Mouse (Mus musculus) heart, adult 2 months (tissue): ENCODE measurements around the gene Ece2. TPM values are rescaled to one million over a fixed set of nuclear protein-coding genes. Genes with fewer than 3 reads are reported as not detected.
A peak's percentile ranks its signal among the peaks of the same experiment; 100 is the strongest.

Experiments used
- DNase-seq, 2 experiments: peaks; one replicate each; pipeline ENCODE4 v3.0.0; 2021
- H3K27ac ChIP-seq: fragments of 200-600 bp; 2 replicates; pipeline ENCODE4 v1.8.1; 2022
- H3K27me3 ChIP-seq: fragments of 200-500 bp; 2 replicates; pipeline ENCODE4 v1.6.1; 2012; ENCODE audit warnings: mild to moderate bottlenecking, low read length, inconsistent platforms, mixed read lengths; ENCODE audit not compliant: control insufficient read depth, insufficient read depth
- H3K36me3 ChIP-seq: fragments of 200-500 bp; 2 replicates; pipeline ENCODE4 v1.6.1; 2012; ENCODE audit warnings: low read length, inconsistent platforms; ENCODE audit not compliant: control insufficient read depth, insufficient read depth
- H3K4me1 ChIP-seq: fragments of 200-500 bp; 2 replicates; pipeline ENCODE4 v1.6.1; 2011; ENCODE audit warnings: low read length; ENCODE audit not compliant: control insufficient read depth, insufficient read depth
- H3K4me3 ChIP-seq: fragments of 200-600 bp; 2 replicates; pipeline ENCODE4 v1.8.1; 2022
- H3K79me2 ChIP-seq: fragments of 200-500 bp; replicated peaks from 2 replicates; pipeline ENCODE4 v1.6.1; 2012; ENCODE audit warnings: mild to moderate bottlenecking, inconsistent platforms, low read length, moderate library complexity, mixed read lengths; ENCODE audit not compliant: control insufficient read depth, insufficient read depth
- H3K9ac ChIP-seq: fragments of 200-500 bp; 2 replicates; pipeline ENCODE4 v1.6.1; 2012; ENCODE audit warnings: low read depth, mild to moderate bottlenecking, control low read depth, inconsistent platforms, low read length, mixed read lengths
- CTCF ChIP-seq: fragments of 200-600 bp; IDR thresholded peaks from 2 replicates; pipeline ENCODE4 v1.8.1; 2022; ENCODE audit warnings: antibody characterized with exemption, mild to moderate bottlenecking, moderate library complexity
- EP300 ChIP-seq: fragments of 200-500 bp; IDR thresholded peaks from 2 replicates; pipeline ENCODE4 v1.6.1; 2011; ENCODE audit warnings: low read depth, low read length, control low read depth; ENCODE audit not compliant: insufficient read depth
- POLR2A ChIP-seq: fragments of 200-500 bp; IDR thresholded peaks from 2 replicates; pipeline ENCODE4 v1.6.1; 2011; ENCODE audit warnings: mild to moderate bottlenecking, low read depth, low read length, control low read depth; ENCODE audit not compliant: insufficient read depth
- WGBS: fragments of 180-500 bp; shearing (Covaris S2); methylation state at CpG from one replicate; pipeline ENCODE4 v1.1.7; 2018; 5-methylcytosine and 5-hydroxymethylcytosine counted together
- intact Hi-C: fragments of 180-260 bp; cut with DNase I; formaldehyde crosslinking; loops from one replicate; pipeline ENCODE4 v1.15.1; 2025
- polyA plus RNA-seq: library from polyadenylated mRNA; depleted of rRNA; stranded (reverse); fragments of >200 nt; gene quantifications from 2 replicates; pipeline ENCODE4 v1.2.3, GENCODE M21; 2012
- total RNA-seq, 2 experiments: library from RNA; stranded (reverse); gene quantifications; 2 replicates each; pipeline ENCODE4 v1.2.3; 2021

Ece2 gene
- total and polyA plus RNA-seq, 3 experiments = 0.42 to 0.68 (median 0.66) TPM

GRCm38 (mm10) chr16:20611357-20612227 lies 18.0 kb upstream of the Ece2 start, which contains the start of the genes Eef1akmt4, Gm49333 and Alg3:
Gene Eef1akmt4 (plus strand): TSS chr16:20611593.
Gene Gm49333 (plus strand): TSS chr16:20611610.
Gene Alg3 (minus strand): TSS chr16:20611735.
- 2% methylated on average over 41 of the region's 41 CpGs for WGBS

GRCm38 (mm10) chr16:20619541-20620398 lies 9.9 kb upstream of the Ece2 start:
- DNase-seq = peak; percentile 40 to 60
- TF ChIP-seq CTCF (no peak), POLR2A (no peak), EP300 (no peak)
- H3K4me3 ChIP-seq = peak overlapping the region; percentile 32
- H3K27ac ChIP-seq = no peak overlapping the region
- WGBS = 4% methylated on average over 81 of the region's 83 CpGs
- no peak overlapping the region for H3K9ac ChIP-seq
- intact Hi-C loops = loop anchor here (1.0 kb wide), 1 partner anchor 8 kb away; the partner anchor contains the start of genes Alg3, Eef1akmt4 and Gm49333
- no peaks in the 10 kb centered on the region for H3K79me2 ChIP-seq
- H3K27me3 ChIP-seq = no peaks in the 10 kb centered on the region
- no peaks in the 10 kb centered on the region for H3K36me3 ChIP-seq
- H3K4me1 ChIP-seq = peaks cover 1% of the 10 kb centered on the region; the same call in 1 of the 2 replicates

More at GRCm38 (mm10) chr16:20611357-20612227, 18.0 kb upstream of the Ece2 start, which contains the start of the genes Eef1akmt4, Gm49333 and Alg3:
- peak within 1 kb of the TSS; percentile 61 for H3K4me3 ChIP-seq
- peaks cover 1% of the 10 kb centered on the region for H3K4me1 ChIP-seq
- peak within 1 kb of the TSS; percentile 74 for H3K27ac ChIP-seq
- no peaks in the 10 kb centered on the region for H3K27me3 ChIP-seq
- peak within 1 kb of the TSS; percentile 92 for H3K9ac ChIP-seq
- H3K36me3 ChIP-seq = no peaks in the 10 kb centered on the region
- intact Hi-C loops = loop anchor here (1.0 to 5.0 kb wide), 4 partner anchors 9 to 113 kb away; partner anchors contain the start of genes Abcf3, Dvl3 and Eif2b5
- H3K79me2 ChIP-seq = no peaks in the 10 kb centered on the region
- DNase-seq = peak; percentile 88 to 93
- peak; percentile 51 for TF ChIP-seq POLR2A
- peak; percentile 25; the same call in 1 of the 2 replicates for TF ChIP-seq CTCF
- no peak for TF ChIP-seq EP300

- Histone ChIP-seq H3K4me3 (peak overlapping the region; percentile 56; the same call in 1 of the 2 replicates), H3K9ac (no peak overlapping the region), H3K79me2 (no peaks in the 10 kb centered on the region), H3K4me1 (peaks cover 1% of the 10 kb centered on the region; the same call in 1 of the 2 replicates), H3K36me3 (no peaks in the 10 kb centered on the region), H3K27me3 (no peaks in the 10 kb centered on the region), H3K27ac (no peak overlapping the region)
- 0% methylated on average over 9 of the region's 9 CpGs for WGBS
- no peak for TF ChIP-seq EP300
- no peak for DNase-seq
- intact Hi-C loops = loop anchor here (1.0 kb wide), 1 partner anchor 9 kb away; the partner anchor contains the start of genes Alg3, Eef1akmt4 and Gm49333
Observed at GRCm38 (mm10) chr16:20620399-20620735, 9.3 kb upstream of the Ece2 start.

- H3K4me1 ChIP-seq = peaks cover 1% of the 10 kb centered on the region; the same call in 1 of the 2 replicates
- intact Hi-C loops = loop anchor here (1.0 kb wide), 1 partner anchor 9 kb away; the partner anchor contains the start of genes Alg3, Eef1akmt4 and Gm49333
- H3K4me3 ChIP-seq = peak overlapping the region; percentile 56
- no peaks in the 10 kb centered on the region for H3K79me2 ChIP-seq
- under 1% methylated on average over 32 of the region's 32 CpGs for WGBS
- DNase-seq = no peak
- H3K36me3 ChIP-seq = no peaks in the 10 kb centered on the region
- TF ChIP-seq POLR2A = no peak
- no peaks in the 10 kb centered on the region for H3K27me3 ChIP-seq
- H3K9ac ChIP-seq = peak overlapping the region; percentile 49
- H3K27ac ChIP-seq = no peak overlapping the region
Observed at GRCm38 (mm10) chr16:20620751-20621190, 8.9 kb upstream of the Ece2 start.

GRCm38 (mm10) chr16:20621191-20621990 lies 8.2 kb upstream of the Ece2 start, which contains the start of gene Camk2n2:
Gene Camk2n2 (minus strand): TSS chr16:20621287.
- under 1% methylated on average over 75 of the region's 92 CpGs for WGBS
- peak within 1 kb of the TSS; percentile 72 for H3K9ac ChIP-seq

More at GRCm38 (mm10) chr16:20621191-20621990, 8.2 kb upstream of the Ece2 start, which contains the start of gene Camk2n2:
- Histone ChIP-seq H3K4me3 (peak within 1 kb of the TSS; percentile 56), H3K27me3 (no peaks in the 10 kb centered on the region), H3K27ac (no peak within 1 kb of the TSS), H3K36me3 (no peaks in the 10 kb centered on the region), H3K79me2 (no peaks in the 10 kb centered on the region), H3K4me1 (peaks cover 1% of the 10 kb centered on the region; the same call in 1 of the 2 replicates)
- TF ChIP-seq EP300 = no peak
- intact Hi-C loops = no loop called here
- DNase-seq = peak; percentile 82 to 84
